Mouse (Mus musculus): ENCODE measurements around the gene Mcidas. TPM values are rescaled to one million over a fixed set of nuclear protein-coding genes. Genes with fewer than 3 reads are reported as not detected.
A peak's percentile ranks its signal among the peaks of the same experiment; 100 is the strongest.

Mcidas gene
- polyA plus RNA-seq, 1 experiment = not detected

GRCm38 (mm10) chr13:113031792-113032571 lies 38.3 kb downstream of the Mcidas start:
- peak overlapping the region; percentile 46 for H3K4me3 ChIP-seq (ENCODE audit: insufficient read depth, low read length)
- H3K4me1 ChIP-seq (ENCODE audit: control insufficient read depth, insufficient read depth, low read length) = peaks cover 5% of the 10 kb centered on the region
- TF ChIP-seq CTCF (IDR thresholded peaks at IDR 0.05; ENCODE audit: borderline replicate concordance, insufficient read depth, low read length) = no peak
- TF ChIP-seq POLR2A (IDR thresholded peaks at IDR 0.05; ENCODE audit: low read depth, low read length) = no peak
- H3K27ac ChIP-seq (ENCODE audit: insufficient read depth, low read length) = no peak overlapping the region

GRCm38 (mm10) chr13:113032831-113033230 lies 39.2 kb downstream of the Mcidas start:
- TF ChIP-seq POLR2A (IDR thresholded peaks at IDR 0.05; ENCODE audit: low read depth, low read length) (no peak), CTCF (IDR thresholded peaks at IDR 0.05; ENCODE audit: borderline replicate concordance, insufficient read depth, low read length) (no peak)
- H3K4me1 ChIP-seq (ENCODE audit: control insufficient read depth, insufficient read depth, low read length) = peaks cover 5% of the 10 kb centered on the region
- no peak overlapping the region for H3K4me3 ChIP-seq (ENCODE audit: insufficient read depth, low read length)
- H3K27ac ChIP-seq (ENCODE audit: insufficient read depth, low read length) = no peak overlapping the region

DNA sequence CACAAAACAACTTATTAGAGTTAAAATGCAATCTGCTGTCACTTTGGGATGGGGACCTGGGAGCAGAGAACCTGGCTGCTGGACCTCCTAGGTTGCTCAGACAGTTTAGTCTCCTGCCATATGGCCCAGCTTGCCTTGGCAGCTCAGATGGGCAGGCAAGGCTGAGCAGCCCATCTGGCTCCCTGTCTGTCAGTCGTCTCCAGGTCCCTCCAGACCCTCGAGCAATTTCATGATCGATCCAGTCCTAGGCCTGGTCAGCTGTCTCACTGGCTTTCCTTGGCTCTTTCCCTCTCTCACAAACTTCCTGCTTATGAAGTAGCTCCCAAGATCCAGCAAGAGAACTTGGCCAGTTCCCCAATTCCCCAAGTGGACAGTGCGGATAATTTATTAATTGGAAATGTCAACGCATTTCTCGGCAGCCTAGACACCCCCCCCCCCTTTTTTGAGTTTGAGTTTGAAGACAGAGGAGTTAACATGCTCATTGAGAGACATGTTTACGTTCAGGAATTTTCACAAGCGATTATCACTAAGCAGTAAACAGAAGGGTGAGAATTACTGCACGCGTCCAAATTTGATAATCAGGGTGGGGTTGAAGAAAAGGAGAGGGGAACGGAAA lies 40.7 kb downstream of the Mcidas start:
- no peak for TF ChIP-seq CTCF (IDR thresholded peaks at IDR 0.05; ENCODE audit: borderline replicate concordance, insufficient read depth, low read length)
- no peak for TF ChIP-seq POLR2A (IDR thresholded peaks at IDR 0.05; ENCODE audit: low read depth, low read length)
- Histone ChIP-seq H3K4me3 (ENCODE audit: insufficient read depth, low read length) (peak overlapping the region; percentile 49), H3K4me1 (ENCODE audit: control insufficient read depth, insufficient read depth, low read length) (peaks cover 8% of the 10 kb centered on the region), H3K27ac (ENCODE audit: insufficient read depth, low read length) (no peak overlapping the region)

GRCm38 (mm10) chr13:113034950-113035421 lies 41.3 kb downstream of the Mcidas start, which contains the start of gene Cdc20b:
Cdc20b (plus strand) TSS chr13:113035111.
- Histone ChIP-seq H3K4me3 (ENCODE audit: insufficient read depth, low read length) (peak within 1 kb of the TSS; percentile 49), H3K27ac (ENCODE audit: insufficient read depth, low read length) (no peak within 1 kb of the TSS)

DNA sequence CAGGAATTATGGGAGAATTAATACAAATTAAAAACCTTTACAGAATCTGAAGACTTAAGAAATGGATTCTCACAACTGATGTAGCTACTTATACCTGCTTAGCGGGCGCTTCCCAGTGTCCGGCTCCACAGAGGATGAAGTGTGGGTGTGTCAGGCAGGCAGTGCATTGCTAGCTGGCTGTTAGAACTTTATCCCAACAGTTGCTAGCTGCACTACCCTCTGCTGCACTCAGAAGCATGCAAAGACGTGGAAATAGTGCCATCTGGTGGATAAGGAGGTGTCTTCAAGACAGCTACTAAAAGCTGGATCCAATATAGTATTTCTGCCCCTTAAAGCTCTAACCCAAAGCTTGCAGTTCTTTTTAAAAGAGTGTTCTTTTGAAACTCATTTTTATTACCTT lies 42.2 kb downstream of the Mcidas start:
- Histone ChIP-seq H3K4me3 (ENCODE audit: insufficient read depth, low read length) (no peak overlapping the region; the same call in 1 of the 2 replicates), H3K27ac (ENCODE audit: insufficient read depth, low read length) (no peak overlapping the region), H3K4me1 (ENCODE audit: control insufficient read depth, insufficient read depth, low read length) (peaks cover 8% of the 10 kb centered on the region)
- TF ChIP-seq CTCF (IDR thresholded peaks at IDR 0.05; ENCODE audit: borderline replicate concordance, insufficient read depth, low read length) (peak; percentile 50; the same call in 1 of the 2 replicates), POLR2A (IDR thresholded peaks at IDR 0.05; ENCODE audit: low read depth, low read length) (no peak)

More at GRCm38 (mm10) chr13:113034950-113035421, 41.3 kb downstream of the Mcidas start, which contains the start of gene Cdc20b:
- TF ChIP-seq POLR2A (IDR thresholded peaks at IDR 0.05; ENCODE audit: low read depth, low read length) (no peak), CTCF (IDR thresholded peaks at IDR 0.05; ENCODE audit: borderline replicate concordance, insufficient read depth, low read length) (peak; percentile 9; the same call in 1 of the 2 replicates)
- peaks cover 8% of the 10 kb centered on the region for H3K4me1 ChIP-seq (ENCODE audit: control insufficient read depth, insufficient read depth, low read length)

- peak overlapping the region; percentile 99; the same call in 1 of the 2 replicates for H3K27ac ChIP-seq (ENCODE audit: insufficient read depth, low read length)
- no peak for TF ChIP-seq CTCF (IDR thresholded peaks at IDR 0.05; ENCODE audit: borderline replicate concordance, insufficient read depth, low read length)
- no peak for TF ChIP-seq POLR2A (IDR thresholded peaks at IDR 0.05; ENCODE audit: low read depth, low read length)
- peaks cover 14% of the 10 kb centered on the region for H3K4me1 ChIP-seq (ENCODE audit: control insufficient read depth, insufficient read depth, low read length)
- peak overlapping the region; percentile 77 for H3K4me3 ChIP-seq (ENCODE audit: insufficient read depth, low read length)
These were observed 51.2 kb downstream of the Mcidas start for GRCm38 (mm10) chr13:113044876-113045275.

DNA sequence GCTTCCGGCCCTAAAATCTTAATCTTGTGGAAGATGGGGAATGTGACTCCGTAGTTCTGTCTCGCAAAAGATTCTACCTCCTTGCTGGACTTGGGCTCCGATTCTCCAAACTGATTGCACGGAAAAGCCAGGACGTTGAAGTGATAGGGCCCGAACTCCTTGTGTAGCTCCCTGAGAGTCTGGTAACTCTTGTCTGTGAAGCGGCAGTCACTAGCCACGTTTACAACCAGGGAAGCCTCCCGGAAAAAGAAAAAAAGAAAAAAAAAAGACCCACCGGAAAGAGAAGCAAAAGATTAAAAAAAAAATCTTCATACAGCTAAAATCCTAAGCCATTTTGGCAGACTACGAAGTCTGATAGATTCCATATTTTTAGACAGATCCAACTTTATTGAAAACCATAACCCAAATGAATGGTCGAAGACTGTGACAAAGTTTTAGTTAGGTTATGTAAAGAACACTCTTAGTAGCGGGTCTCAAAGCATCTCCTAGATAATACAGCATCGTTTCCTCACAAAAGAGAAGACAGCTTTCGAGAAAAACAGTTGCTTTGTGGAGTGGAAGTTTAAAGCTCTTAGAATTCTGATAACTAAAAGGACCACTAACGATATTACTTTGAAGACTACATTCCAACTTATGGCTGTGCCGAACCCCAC lies 51.9 kb downstream of the Mcidas start:
- peak overlapping the region; percentile 99 for H3K27ac ChIP-seq (ENCODE audit: insufficient read depth, low read length)
- peaks cover 14% of the 10 kb centered on the region for H3K4me1 ChIP-seq (ENCODE audit: control insufficient read depth, insufficient read depth, low read length)
- no peak for TF ChIP-seq CTCF (IDR thresholded peaks at IDR 0.05; ENCODE audit: borderline replicate concordance, insufficient read depth, low read length)
- peak; percentile 24; the same call in 1 of the 2 replicates for TF ChIP-seq POLR2A (IDR thresholded peaks at IDR 0.05; ENCODE audit: low read depth, low read length)
- peak overlapping the region; percentile 77 for H3K4me3 ChIP-seq (ENCODE audit: insufficient read depth, low read length)

DNA sequence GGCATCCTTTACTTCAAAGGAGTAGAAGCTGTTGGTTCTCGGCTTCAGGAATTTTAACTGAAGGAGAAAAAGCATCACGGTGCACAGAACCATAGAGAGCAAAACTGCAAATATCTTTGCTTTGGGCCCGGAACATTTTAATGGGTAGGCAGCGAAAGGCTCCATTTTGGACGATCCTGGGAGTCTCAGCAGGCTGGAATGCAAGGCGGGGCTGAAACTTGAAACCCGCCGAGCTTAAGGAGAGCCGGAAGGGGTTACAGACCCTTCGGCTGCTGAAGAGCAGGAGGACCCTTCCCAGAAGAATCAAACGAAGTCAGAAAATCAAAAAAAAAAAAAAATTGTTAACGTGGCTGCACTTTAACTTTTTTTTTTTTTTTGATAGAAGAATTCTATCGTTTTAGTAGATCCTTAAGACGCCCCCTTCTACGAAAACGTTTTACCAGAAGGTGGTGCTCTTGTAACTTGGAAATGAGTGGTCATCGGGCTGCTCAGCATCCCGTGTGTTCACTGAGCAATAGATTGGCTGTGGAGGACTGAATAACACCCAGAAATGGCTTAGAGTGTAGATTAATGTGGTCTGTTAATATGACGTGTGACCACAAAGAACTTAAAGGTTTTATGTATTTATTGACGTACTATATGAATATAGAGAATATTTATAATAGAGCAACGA lies 52.7 kb downstream of the Mcidas start, which contains the start of gene Gpx8:
Gene Gpx8, minus strand, starts transcription at position 200 of the 673 bp plus-strand sequence.
- peak within 1 kb of the TSS; percentile 77 for H3K4me3 ChIP-seq (ENCODE audit: insufficient read depth, low read length)
- H3K4me1 ChIP-seq (ENCODE audit: control insufficient read depth, insufficient read depth, low read length) = peaks cover 14% of the 10 kb centered on the region
- TF ChIP-seq POLR2A (IDR thresholded peaks at IDR 0.05; ENCODE audit: low read depth, low read length) = peak; percentile 84
- no peak for TF ChIP-seq CTCF (IDR thresholded peaks at IDR 0.05; ENCODE audit: borderline replicate concordance, insufficient read depth, low read length)
- peak within 1 kb of the TSS; percentile 99 for H3K27ac ChIP-seq (ENCODE audit: insufficient read depth, low read length)

DNA sequence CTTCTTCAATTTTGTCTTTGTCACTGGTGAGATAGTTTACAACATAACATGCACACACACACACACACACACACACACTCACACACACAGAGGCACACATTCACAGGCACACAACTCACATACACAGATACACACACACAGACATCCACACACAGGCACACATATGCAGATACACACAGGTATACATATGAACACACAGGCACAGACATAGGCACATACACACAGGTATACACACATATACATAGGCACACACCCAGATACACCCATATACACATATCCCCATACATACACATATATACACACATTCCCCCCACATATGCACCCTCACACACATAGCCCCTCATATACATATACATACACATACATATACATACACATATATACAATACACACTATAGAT lies 53.4 kb downstream of the Mcidas start:
- no peak overlapping the region for H3K27ac ChIP-seq (ENCODE audit: insufficient read depth, low read length)
- peaks cover 14% of the 10 kb centered on the region for H3K4me1 ChIP-seq (ENCODE audit: control insufficient read depth, insufficient read depth, low read length)
- H3K4me3 ChIP-seq (ENCODE audit: insufficient read depth, low read length) = no peak overlapping the region
- no peak for TF ChIP-seq POLR2A (IDR thresholded peaks at IDR 0.05; ENCODE audit: low read depth, low read length)
- no peak for TF ChIP-seq CTCF (IDR thresholded peaks at IDR 0.05; ENCODE audit: borderline replicate concordance, insufficient read depth, low read length)
